Mouse (Mus musculus): ENCODE measurements at regions not wholly inside any gene's neighbourhood (a gene's known extent, or its start where the extent isn't known, plus 50 kb on each side); places are given as distances from the start of the nearest gene placed in this dataset.
A peak's percentile ranks its signal among the peaks of the same experiment; 100 is the strongest.

- DNase-seq (ENCODE audit: low spot score) = no peak
Observed at GRCm38 (mm10) chr1:146185444-146185843, 309.1 kb upstream of the Brinp3 start.

GRCm38 (mm10) chr1:146211646-146212045, 282.9 kb upstream of the Brinp3 start:
- DNase-seq (ENCODE audit: low spot score) = no peak

- DNase-seq (ENCODE audit: low spot score) = peak; percentile 56
Observed at GRCm38 (mm10) chr1:146231487-146232466, 262.8 kb upstream of the Brinp3 start.

GRCm38 (mm10) chr1:146260400-146260799, 234.2 kb upstream of the Brinp3 start:
- no peak for DNase-seq (ENCODE audit: low spot score)

GRCm38 (mm10) chr1:146299031-146299430, 195.5 kb upstream of the Brinp3 start:
- no peak for DNase-seq (ENCODE audit: low spot score)

- peak; percentile 4 for DNase-seq (ENCODE audit: low spot score)
Observed at GRCm38 (mm10) chr1:146312547-146312946, 182.0 kb upstream of the Brinp3 start.

- no peak for DNase-seq (ENCODE audit: low spot score)
Observed at GRCm38 (mm10) chr1:146316172-146317158, 178.1 kb upstream of the Brinp3 start.

- DNase-seq (ENCODE audit: low spot score) = no peak
Observed at GRCm38 (mm10) chr1:146322026-146322425, 172.5 kb upstream of the Brinp3 start.

GRCm38 (mm10) chr1:146322862-146323261, 171.7 kb upstream of the Brinp3 start:
- no peak for DNase-seq (ENCODE audit: low spot score)

GRCm38 (mm10) chr1:146337049-146337448, 157.5 kb upstream of the Brinp3 start:
- DNase-seq (ENCODE audit: low spot score) = no peak

- DNase-seq (ENCODE audit: low spot score) = no peak
Observed at GRCm38 (mm10) chr1:146356964-146357363, 137.6 kb upstream of the Brinp3 start.

- DNase-seq (ENCODE audit: low spot score) = no peak
Observed at GRCm38 (mm10) chr1:146358301-146358700, 136.3 kb upstream of the Brinp3 start.

- no peak for DNase-seq (ENCODE audit: low spot score)
Observed at GRCm38 (mm10) chr1:146359632-146360031, 134.9 kb upstream of the Brinp3 start.

GRCm38 (mm10) chr1:146360124-146360523, 134.4 kb upstream of the Brinp3 start:
- no peak for DNase-seq (ENCODE audit: low spot score)

GRCm38 (mm10) chr1:146363777-146364176, 130.8 kb upstream of the Brinp3 start:
- DNase-seq (ENCODE audit: low spot score) = no peak

All from layer of hippocampus, adult 11-12 months (tissue).